Mouse (Mus musculus) 416B (cell line): Measurements from ENCODE around the gene Mknk1.

Experiments used
- DNase-seq: peaks from one replicate; pipeline ENCODE4 v3.0.0; 2011; ENCODE audit warnings: low read depth

The Mknk1 gene

DNA sequence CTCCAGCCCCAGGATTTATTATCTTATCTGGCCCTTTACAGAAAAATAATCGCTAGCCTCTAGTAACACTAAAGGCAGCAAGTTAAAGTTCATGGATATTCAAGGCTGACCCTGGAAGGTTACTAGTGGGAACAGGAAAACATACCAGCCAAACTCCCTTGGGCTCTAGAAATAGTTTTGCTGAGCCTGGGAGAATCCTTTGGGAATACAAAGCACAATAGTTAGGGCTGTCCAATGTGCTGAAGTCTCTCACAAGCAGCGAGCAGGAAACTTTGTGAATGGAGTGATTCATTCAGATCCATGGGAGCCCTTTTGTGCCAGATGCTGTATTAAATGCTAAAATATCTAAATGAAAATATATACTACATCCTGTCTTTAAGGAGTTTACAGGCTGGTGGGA lies 7.7 kb downstream of the Mknk1 start:
- DNase-seq: no peak

DNA sequence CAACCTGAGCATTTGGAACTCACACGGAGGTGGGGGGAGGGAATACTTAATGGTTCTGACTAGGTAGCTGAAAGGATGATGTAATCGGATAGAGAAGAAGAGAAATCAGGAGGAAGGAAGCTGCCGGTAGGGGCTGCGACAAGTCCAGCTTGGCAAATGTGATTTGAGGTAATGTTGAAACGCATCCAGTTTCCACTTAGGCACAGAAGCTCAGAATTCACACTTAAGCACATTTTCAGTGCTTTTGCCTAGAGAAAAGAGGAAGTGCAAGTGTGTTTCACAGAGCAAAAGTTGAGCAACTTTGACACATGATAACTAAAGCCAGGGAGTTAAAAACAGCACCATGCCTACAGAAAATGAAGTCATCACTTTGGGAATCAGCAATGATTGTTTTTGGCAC lies 8.4 kb downstream of the Mknk1 start:
- peak; percentile 98 for DNase-seq

DNA sequence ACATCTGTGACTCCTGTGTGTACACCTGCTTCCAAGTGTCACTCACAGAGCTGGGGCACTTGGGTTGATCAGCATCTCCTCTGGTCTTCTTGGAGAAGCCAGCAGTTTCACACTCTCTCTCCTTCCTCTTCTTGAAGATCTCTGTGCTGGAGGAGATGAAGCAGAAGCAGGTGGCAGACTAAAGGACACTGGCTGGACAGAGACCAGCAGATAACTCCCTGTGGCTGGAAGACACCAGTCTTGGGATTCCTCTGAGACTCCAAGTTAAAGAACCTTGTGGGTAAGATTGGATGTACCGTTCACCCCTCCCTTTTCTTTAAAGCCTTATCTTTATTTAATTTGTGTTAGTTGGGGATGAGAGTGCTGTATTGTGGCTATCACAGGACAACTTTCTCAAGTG lies 9.1 kb downstream of the Mknk1 start:
- DNase-seq: peak; percentile 12

DNA sequence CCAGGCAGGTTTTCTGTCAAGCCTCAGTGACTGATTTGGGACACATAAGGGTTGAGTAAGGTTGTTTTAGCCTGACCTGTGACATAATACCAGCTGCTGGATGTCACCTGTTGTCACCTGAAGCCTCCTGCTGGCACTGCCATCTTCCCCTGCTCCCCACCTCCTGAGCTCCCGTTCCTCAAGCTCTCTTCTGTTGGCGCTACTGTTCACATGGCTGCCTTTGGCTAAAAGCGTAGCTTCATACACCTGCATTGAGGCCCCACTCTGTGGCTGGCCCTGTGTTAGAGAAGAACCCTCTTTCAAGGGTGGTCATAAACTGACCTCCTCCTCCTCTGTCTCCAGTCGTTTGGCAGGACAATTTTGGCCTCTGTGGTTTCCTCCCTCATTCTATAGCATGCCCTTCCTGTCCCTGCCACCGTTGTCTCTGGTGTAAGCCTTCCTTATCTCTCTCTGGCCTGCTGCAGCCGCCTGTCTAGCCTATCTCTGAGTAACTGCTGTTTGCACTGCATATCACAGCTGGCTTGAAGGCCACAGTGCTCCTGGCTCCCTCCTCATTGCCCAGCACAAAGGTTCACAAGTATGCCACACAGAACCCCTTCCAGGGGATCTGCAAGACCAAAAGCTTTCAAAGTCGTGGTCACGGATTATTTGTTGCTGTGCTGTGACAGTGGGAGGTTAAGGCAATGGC lies 10.1 kb downstream of the Mknk1 start:
- DNase-seq: peak; percentile 98

DNA sequence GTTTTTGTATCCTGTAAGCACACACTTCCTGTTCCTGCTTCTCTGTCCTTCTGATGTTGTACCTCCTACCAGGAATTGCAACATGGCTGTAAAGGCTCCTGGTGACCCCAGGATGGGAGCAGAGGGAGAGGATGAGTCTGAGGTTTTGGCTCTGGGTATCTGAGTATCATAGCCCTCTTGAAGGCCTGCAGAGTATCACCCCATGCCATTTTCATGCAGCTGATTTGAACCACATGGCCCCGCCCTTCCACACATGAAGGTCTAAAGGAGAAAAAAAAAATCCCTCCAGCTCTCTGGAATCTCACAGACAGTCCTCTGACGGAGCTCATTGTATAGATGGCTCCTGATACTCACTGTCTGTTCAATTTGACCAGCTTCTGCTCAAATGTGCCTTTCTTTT lies 11.1 kb downstream of the Mknk1 start:
- peak; percentile 35 for DNase-seq

DNA sequence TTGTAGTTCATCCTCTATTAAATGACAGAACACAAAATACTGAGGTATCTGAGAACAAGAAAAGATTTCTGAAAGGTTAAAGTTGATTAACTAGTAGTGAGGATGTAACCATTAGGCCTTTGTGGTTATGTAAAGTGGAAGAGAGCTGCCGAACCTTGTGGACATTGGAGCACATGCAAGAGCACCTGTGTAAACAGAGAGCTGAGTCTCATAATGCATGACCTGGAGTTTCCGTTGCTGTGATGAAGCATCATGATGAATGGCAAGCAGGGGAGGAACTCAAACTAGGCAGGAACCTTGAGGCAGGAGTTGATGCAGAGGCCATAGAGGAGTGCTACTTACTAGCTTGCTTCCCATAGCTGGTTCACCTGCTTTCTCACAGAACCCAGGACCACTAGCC lies 11.6 kb downstream of the Mknk1 start:
- DNase-seq: peak; percentile 51

DNA sequence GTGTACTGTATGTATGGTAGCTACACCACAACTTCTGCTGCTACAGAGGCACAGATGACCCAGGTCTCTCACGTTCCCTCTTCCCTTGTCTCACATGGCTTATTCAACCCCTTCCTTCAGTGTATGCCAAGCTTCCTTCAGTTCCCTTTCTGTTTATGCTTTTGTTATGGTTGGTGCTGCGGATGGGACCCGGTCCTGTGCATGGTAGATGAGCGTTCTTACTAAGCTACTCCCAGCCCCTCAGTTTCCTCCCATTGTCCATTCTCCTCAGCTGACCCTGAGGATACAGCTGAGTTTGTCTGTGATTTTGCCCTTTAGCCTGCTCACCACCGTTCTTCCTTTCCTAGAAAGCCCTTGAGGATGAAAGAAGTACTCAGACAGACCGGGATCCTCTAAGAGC lies 12.6 kb downstream of the Mknk1 start:
- no peak for DNase-seq

DNA sequence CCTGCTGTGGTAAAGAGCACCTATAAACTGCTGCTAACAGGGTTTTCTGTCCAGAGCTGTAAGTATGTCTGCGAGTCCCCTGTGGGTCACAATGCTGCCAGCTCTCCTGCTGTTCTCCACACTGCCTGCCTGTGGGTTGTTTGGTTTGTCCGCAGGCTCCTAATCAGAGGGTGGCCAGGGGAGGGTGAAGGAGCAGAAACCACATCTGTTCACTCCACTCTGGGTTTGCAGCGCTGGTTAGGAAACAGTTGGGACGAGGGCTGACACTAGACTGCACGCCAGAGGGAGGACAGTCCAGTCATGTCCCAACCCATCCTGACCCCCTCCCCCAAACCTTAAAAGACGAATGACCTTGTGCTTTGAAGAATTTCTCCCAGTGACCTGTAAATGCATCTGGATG lies 16.1 kb downstream of the Mknk1 start:
- DNase-seq: peak; percentile 34

DNA sequence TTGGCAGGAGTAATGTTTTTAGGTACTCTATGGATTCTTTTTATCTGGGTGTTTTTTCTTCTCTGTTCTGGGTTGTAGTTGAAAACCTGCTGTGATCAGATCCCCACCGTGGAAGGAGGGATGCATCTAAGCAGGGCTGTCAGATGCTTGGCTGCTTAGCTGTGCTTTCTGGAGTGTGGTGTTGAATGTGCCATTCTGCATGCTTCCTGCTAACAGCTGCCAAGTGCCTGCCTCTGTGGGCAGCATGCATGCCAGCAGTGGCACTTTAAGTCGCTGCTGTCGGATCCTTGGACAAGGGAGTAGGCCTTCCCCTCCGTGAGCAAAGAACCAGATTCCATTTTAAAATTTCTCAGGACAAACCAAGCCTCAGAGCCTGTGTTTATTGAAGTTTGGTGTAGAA lies 16.6 kb downstream of the Mknk1 start:
- DNase-seq: no peak

DNA sequence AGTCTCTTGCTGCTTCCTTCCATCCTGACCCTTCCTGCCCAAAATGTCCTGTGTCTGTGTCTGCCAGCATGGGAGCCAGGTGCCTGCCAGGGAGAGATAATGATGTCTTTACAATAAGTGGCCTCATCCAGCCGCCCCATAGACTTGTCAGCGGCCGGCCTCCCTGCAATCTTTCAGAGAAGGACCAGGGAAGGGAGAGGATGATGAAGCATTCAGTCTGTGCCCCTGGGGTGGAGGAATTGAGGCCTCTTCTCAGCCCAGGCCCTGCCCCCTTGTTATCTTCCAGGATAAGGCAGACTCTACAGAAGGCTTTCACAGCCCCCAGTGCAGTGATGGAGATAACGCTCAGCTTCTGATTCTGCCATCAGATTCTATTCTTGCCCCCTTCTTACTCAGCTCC lies 17.3 kb downstream of the Mknk1 start:
- no peak for DNase-seq

DNA sequence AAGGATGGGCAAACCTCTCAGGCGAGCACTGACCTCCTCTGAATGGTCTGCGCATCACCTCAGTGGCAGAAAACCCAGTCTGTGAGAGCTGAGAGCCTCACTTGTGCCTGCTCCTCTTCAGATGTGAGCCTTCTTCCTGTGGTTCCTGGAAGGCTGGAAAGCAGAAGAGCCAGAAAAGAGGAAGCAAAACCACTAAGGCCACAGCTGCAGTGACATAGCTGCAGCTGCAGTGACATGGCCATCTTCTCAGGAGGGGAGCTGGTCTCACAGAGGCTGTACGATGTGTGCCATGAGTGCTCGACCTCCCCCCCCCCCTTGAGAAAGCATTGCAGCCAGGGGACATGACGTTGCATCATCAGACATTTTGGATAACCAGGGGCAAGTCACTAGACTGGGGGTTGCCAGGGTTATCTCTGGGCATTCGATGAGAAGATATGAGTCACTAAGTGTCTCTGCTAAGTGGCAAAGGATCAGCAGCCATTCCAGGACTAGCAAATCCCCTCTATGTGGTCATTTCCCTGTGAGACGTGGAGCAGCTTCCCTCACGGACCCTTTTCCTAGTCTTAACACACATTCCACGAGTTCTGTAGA lies 18.4 kb downstream of the Mknk1 start:
- peak; percentile 77 for DNase-seq

DNA sequence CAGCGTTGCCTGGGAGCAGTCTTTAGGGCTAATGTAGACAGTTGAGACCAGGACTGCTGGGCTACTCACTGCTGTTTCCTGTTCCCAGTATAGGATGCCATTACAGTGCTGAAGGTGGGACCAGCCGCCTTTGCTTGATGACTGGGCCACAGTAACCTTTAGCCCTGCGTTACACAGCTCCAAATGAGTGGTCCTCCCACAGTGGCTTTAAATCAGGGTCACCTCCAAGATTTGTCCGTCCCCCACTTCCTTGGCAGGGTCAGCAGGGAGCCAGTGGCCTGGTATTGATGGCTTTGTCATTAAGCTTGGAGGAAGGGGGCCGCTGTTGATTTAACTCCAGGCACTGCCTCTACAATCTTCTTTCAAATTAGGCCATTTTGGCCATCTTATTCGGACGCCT lies 24.4 kb downstream of the Mknk1 start:
- no peak for DNase-seq

DNA sequence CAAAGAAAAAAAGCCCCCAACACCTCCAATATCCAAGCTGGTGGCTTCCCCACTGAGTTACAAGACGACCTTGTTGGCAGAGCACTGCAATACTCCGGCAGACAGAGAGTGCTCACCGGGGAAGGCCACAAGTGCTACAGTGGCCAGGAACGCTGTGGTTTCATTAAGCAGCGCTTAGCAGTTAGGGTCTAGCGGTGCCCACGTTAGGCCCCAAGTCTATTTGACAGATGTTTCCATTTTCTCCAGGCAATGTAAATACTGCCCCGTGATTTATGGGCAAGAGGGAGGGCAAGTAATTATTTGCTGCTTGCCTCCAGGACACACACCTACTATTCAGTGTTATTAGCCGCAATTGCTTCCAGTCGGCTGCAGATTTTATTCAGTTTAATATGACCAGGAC lies 24.9 kb downstream of the Mknk1 start:
- DNase-seq: no peak

DNA sequence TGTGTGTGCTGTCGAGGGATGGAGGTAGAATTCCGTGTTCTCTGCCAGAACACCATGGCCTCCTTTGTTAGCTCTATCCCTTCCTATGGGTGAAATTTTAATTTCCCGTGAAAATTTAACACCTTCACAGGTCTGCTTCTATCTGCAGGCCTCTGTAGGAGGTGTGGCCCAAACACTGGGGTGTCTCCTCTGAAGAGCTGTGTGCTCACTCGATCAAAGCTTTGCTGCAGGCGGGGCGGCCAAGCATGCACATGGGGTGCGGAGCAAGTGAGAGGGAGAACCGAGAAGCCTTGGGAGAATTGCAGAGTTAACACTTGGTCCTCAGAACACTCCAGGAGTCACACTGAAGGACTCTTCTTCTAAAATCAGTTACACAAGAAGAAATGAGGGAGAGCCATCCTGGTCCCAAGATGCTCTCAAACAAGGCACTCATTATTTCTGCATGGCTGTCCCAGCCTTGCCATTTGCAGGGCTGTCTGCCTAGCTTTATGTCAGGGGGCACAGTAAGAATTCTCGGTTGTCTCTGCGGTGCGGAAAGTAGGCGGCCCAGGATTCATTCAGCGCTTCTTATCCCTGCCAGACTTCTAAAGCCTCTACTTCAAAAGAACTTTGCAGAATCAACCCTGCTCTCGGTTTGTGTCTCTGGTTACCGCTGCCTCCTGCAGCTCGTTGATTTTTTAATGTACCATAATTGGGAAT lies 30.7 kb downstream of the Mknk1 start:
- DNase-seq: no peak

DNA sequence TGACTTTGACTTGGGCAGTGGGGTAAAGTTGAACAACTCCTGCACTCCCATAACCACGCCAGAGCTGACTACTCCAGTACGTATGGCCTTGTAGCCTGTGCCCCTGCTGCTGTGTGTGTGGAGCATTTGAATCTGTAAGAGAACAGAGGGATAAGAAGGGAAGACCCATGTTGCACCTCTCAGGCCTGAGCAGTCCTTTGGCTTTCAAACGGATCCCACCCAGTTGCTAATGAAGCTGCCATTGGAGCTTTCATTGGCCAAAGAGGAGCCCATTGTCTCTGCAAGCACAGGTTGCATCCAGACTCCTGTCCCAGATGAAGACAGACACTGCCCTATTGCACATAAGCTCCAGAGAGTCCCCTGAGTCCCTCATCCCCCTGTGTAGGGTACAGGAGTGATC lies 34.2 kb downstream of the Mknk1 start:
- no peak for DNase-seq

DNA sequence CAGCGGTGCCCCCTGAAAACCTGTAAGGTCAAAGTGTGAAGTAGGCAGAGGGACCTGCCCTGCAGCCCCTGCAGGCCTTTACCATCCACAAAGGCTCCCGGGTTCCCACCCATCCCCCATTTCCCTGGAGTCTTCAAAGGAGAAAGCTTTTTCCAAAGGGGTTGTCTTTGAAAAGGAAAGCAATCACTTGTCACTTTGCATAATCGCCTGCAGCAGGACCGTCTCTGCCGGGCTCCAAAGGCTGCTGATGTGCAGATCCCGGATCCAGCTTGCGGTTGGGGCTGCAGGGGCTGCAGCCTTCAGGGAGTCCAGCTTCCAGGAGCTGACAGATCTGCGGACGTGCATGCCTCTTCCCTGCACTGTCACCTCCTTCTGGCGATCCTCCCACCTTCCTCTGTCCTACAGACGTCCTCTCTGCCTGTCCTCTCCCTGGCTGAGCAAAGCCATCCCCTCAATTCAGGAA lies 39.2 kb downstream of the Mknk1 start:
- no peak for DNase-seq

DNA sequence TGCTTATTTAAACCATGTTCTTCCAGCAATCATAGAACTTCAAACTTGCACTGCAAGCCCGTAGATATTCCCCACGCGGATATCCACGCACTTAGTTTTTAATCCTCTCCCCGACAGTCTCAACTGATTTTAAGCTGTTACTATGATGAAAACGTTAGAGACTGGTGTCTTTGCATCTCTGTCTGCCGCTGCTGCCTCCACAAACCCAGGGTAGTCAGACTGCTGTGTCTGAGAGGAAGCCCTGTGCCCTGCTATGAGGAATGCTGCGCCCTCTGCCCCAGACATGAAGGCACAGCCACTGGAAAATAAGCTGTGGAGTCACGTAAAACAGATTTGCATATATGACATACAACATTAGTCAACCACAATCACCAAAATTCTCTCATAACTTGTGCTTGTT lies 39.8 kb downstream of the Mknk1 start:
- no peak for DNase-seq

DNA sequence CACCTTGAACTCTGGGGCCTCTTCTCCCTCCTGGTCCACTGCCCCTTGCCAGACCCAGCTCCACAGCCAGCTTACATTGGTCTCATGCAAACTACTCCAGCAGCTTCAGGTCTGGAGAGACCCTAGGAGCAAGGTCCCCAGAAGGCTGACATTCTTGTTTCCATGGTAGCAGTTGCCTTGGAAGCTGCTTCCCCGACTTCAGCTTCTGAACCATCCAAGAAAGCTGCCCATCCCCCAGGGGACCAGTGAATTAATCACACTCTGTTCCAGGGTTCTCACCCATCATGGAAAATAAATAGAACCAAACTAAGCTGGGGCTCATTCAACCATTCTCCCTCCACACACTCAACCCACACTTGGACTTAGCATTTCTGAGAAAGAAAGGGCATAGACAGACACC lies 42.2 kb downstream of the Mknk1 start:
- no peak for DNase-seq

DNA sequence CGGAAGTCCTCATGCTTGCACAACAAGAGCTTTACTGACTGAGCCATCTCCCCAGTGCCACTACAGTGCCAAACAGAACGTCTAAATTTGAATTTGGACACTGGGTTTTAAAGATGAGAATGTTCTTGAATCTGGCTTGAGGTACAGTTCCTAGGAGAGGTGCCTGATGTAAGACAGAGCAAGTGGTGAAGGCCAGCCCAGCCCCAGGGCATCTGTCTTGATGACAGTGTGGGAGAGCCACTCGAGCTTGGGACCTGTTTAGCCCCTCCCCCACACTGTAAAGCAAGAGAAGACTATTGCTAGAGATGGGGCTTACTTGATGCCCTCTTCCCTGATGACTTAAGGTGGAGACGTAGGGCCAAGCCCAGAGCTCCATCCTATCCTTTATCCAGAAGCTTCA lies 43.2 kb downstream of the Mknk1 start:
- no peak for DNase-seq

DNA sequence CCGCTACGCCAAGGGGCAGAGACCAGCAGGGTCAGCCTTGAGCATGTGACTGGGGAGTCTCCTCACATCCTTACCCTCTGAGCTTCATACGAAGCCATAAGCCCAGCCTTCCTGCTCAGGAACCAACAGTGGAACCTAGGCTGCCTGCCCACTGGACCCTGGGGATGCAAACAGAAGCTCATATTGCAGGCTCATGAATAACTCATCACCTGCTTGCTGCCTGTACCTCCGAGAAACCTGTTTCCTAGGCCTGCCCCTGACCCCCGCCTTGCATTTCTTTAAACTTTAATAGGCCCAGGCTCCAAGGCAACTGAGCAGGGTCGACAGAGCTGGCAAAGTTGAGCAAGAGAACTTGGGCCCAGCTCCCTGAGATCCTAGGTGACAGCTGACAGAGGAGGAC lies 45.0 kb downstream of the Mknk1 start, which contains the start of gene Kncn:
Kncn (plus strand) TSS at position 379 of the 400 bp plus-strand sequence.
- DNase-seq: no peak

DNA sequence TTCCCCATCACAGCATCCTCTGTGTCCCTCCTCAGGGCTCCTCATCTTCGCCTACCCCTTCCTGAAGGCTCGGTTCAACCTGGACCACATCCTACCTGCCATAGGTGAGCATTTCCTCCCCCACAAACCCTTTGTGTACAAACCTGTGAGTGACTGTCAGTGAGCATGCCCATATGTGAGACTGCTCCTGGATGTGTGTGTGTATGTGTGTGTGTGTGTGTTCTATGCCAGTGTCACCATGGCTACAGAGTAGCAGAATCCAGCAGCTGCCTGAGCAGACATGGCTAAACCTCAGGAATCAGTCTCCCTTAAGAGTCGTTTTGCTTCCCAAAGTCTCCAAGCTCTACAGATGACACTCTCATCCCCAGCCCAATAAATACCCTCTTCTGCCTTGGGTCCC lies 46.8 kb downstream of the Mknk1 start:
- no peak for DNase-seq

DNA sequence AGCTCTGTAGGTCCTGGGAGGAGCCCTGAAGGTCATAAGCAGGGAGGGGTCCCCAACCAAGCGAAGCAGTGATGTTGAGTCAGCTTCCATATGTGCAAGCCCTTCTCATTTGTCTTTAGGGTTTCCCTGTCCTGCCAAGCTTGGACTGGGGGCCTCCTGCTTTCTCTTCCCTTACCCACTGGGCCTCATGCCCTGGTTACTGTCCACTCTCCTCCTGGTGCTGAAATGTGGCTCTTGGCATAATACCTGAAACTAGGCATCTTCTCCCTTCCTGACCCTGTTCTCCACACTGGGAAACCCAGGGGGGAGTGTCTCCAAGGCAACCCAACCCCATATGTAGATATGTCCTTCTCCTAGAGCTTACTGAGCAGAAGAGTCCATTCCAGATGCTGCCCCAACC lies 47.9 kb downstream of the Mknk1 start:
- peak; percentile 40 for DNase-seq

DNA sequence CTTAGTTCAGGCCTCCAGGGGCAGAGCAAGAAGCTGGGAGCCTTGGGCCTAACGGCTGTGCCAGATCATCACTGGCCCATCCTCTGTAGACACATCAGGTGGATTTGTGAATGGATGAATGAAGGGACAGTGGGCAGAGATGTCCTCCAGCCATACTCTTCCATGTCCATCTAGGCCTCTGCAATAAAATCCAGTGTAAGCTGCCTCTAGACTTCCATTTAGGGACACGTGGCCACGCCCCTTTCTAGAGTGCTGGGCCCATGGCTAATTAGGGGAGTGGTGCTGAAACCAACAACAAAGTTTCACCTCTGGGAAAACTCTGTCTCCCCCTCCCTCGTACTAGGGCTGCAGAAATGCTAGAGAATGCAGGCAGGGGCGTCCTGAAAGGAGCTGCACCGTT lies 51.1 kb downstream of the Mknk1 start:
- DNase-seq: no peak

DNA sequence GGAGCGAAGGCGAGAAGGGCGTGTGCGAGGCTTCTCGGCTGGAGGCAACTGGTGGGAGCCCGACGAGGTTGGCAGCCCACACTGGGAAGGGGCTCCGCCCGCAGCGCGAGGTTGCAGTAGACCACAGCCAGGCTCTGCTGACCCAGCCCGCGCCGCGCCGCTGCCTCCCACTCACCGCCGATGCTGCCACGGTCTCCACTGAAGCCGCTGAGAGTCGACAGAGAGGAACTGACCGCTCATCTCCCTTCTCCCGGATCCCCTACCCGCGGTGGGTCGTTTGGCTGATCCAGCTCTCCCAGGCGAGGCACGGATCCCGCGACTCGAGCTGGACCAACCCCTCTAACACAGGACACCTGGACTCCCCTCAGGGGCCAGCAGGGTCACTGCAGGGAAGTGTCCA lies 51.6 kb downstream of the Mknk1 start, which contains the start of gene 6430628N08Rik:
6430628N08Rik (plus strand) TSS at position 113 of the 400 bp plus-strand sequence.
- DNase-seq: no peak
